Mouse (Mus musculus): ENCODE data around the gene Slc8a1.

DNA sequence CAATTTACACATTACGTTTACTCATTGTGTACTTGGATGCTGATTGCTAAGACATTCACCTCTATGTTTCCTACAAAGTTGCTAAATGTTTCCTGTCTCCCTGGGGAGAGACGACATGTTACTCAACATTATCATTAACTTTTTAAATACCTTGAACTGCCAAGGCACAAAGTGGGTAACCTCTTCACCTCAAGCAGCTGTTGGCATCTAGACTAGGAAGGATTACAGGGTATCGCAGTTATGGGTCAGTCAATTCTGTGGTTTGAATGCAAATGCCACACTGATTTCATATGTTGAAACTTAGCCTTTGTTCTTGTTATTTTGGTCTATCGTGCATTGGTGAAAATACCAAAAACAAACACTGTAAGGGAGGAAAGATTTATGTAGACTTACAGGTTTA, 378.1 kb downstream of the Slc8a1 start:
- TF ChIP-seq CTCF (IDR thresholded peaks at IDR 0.05; ENCODE audit: borderline replicate concordance, extremely low read depth, insufficient read depth, insufficient read length) (no peak), POLR2A (IDR thresholded peaks at IDR 0.05; ENCODE audit: borderline replicate concordance, extremely low read depth, insufficient read depth, insufficient read length, poor library complexity, severe bottlenecking) (no peak)

All from brain, embryonic 14.5 days (tissue).